Mouse (Mus musculus) adrenal gland, postnatal 10 days (tissue): ENCODE measurements at regions not wholly inside any gene's neighbourhood (a gene's known extent, or its start where the extent isn't known, plus 50 kb on each side); places are given as distances from the start of the nearest gene placed in this dataset.

ENCODE experiments used
- DNase-seq: peaks from one replicate; pipeline ENCODE4 v3.0.0; 2021; ENCODE audit warnings: mixed read lengths

DNA sequence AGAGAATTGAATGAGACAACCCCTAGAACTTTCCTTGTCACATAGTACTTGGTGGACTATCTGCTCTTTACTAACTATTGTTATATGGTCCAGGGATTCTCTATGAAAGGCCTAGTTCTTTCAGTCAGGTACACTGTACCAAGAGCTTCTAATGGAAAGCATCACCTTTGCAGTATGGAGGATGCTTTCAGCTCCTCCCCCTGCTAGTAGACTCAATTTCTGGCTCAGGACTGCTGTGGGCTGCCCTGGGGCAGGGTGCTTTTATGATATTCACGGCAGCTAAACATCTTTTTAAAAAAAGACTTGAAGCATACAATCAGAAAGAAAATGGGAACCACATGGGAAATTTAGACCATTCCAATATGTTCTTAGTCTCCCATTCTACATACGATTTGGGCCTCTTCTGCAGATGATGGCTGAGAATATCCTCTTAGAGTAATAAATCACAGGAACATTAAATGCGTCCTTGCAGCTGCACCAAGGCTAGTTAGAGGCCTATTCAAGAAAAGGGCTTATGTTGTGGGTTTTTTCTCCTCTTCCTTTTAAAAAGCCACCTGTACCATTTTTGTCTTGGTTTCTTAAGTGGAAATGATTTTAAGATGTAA, 61.7 kb upstream of the 6030498E09Rik start:
- no peak for DNase-seq

DNA sequence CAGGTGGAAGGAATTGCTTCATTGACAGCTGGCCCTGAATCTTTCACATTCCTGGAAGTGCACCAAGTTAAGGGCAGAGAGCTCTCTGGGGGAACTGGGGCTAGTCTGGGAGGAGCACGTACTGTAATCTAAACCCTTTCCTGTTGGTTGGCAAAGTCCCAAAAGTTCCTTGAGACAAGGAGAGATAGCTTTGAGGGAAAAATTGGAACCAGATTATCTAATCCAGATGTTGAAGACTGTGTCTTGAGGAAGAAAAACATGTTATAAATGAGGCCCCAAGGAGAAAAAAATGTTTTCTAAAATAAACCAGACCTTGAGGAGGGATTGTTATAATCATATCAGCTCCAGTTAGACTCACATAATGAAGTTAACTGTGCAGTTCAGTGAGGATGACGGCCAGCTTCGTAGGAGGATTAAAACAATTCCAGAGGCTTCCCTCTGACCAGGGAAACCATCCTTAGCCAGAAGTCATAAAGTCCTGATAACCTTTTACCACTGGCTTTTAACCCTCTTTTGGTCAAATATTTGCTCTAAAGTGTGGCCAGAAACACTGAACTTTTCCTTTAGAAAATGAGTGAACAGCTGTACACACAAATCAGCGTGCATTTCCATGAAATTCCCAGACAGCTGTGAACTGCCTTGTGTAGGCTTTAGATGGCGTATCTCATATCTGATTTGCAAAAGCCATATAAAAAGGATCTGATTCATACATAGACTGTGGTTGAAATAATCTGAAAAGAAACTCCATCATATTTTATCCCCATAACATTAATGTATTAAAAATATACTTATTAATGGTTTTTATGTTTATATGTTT, 60.8 kb upstream of the 6030498E09Rik start:
- DNase-seq, result peak; percentile 20
